Mouse (Mus musculus) CH12.LX (cell line): ENCODE results near the gene Fbf1. TPM values are rescaled to one million over a fixed set of nuclear protein-coding genes. Genes with fewer than 3 reads are reported as not detected.

ENCODE experiments used
- DNase-seq: peaks from one replicate; pipeline ENCODE4 v3.0.0-alpha.2; 2013; ENCODE audit errors: extremely low read depth
- H3K27ac ChIP-seq: 2 replicates; pipeline ENCODE4 v1.5.1; 2012; ENCODE audit warnings: low read depth, mild to moderate bottlenecking, control low read depth, moderate library complexity; ENCODE audit not compliant: insufficient read depth
- H3K27me3 ChIP-seq: replicated peaks from 2 replicates; pipeline ENCODE3; 2012; ENCODE audit warnings: inconsistent platforms
- H3K36me3 ChIP-seq, 2 experiments: replicated peaks in 1 of 2; 2 replicates each; pipeline versions ENCODE3 to v1.6.1; 2012; ENCODE audit warnings: inconsistent platforms in 1 of 2, low read length in 1 of 2, mild to moderate bottlenecking in 1 of 2, mixed read lengths in 1 of 2, moderate library complexity in 1 of 2; ENCODE audit not compliant: control insufficient read depth in 1 of 2, insufficient read depth in 1 of 2
- H3K4me1 ChIP-seq, 2 experiments: 2 replicates each; pipeline ENCODE4 v1.6.1; 2012; ENCODE audit warnings: inconsistent platforms in 1 of 2, moderate library complexity in 1 of 2; ENCODE audit not compliant: insufficient read depth in 2 of 2, control insufficient read depth in 1 of 2
- H3K4me2 ChIP-seq: 2 replicates; pipeline ENCODE4 v1.6.1; 2012; ENCODE audit warnings: low read depth, mild to moderate bottlenecking, control low read depth; ENCODE audit not compliant: poor library complexity, insufficient read depth, severe bottlenecking
- H3K4me3 ChIP-seq, 3 experiments: fragments of 150-350 bp in 1 of 3; sonication (generic) in 1 of 3; replicated peaks in 1 of 3; 2 replicates each; pipeline versions ENCODE3 to v1.5.1; 2011 to 2012; ENCODE audit warnings: low read depth in 2 of 3, low read length in 2 of 3, mild to moderate bottlenecking in 2 of 3, moderate library complexity in 2 of 3, control low read depth in 1 of 3, improper control_type of control experiment in 1 of 3, inconsistent platforms in 1 of 3, mixed read lengths in 1 of 3; ENCODE audit not compliant: poor library complexity in 1 of 3
- H3K79me2 ChIP-seq: replicated peaks from 2 replicates; pipeline ENCODE4 v1.6.1; 2012; ENCODE audit warnings: mild to moderate bottlenecking, moderate library complexity; ENCODE audit not compliant: control insufficient read depth, poor library complexity, insufficient read depth, severe bottlenecking; ENCODE audit errors: extremely low read depth
- H3K9ac ChIP-seq: 2 replicates; pipeline ENCODE4 v1.6.1; 2012; ENCODE audit warnings: low read depth, mild to moderate bottlenecking, control low read depth, moderate library complexity; ENCODE audit not compliant: insufficient read depth
- H3K9me3 ChIP-seq: replicated peaks from 2 replicates; pipeline ENCODE3; 2012; ENCODE audit warnings: low read length, inconsistent platforms, mixed read lengths
- BHLHE40 ChIP-seq: IDR thresholded peaks from 2 replicates; pipeline ENCODE4 v1.6.1; 2011; ENCODE audit warnings: mild to moderate bottlenecking, low read depth, low read length, improper control_type of control experiment
- CTCF ChIP-seq, 2 experiments: IDR thresholded peaks in 1 of 2; conservative IDR thresholded peaks in 1 of 2; 2 replicates each; pipeline ENCODE4 v1.5.1; 2011 to 2012; ENCODE audit warnings: low read depth in 2 of 2, low read length in 2 of 2, improper control_type of control experiment in 1 of 2, inconsistent platforms in 1 of 2, mild to moderate bottlenecking in 1 of 2, moderate library complexity in 1 of 2
- E2F4 ChIP-seq: IDR thresholded peaks from 2 replicates; pipeline ENCODE4 v1.6.1; 2011; ENCODE audit warnings: low read depth, low read length, improper control_type of control experiment; ENCODE audit not compliant: insufficient replicate concordance
- ELF1 ChIP-seq: IDR thresholded peaks from 2 replicates; pipeline ENCODE4 v1.6.1; 2014; ENCODE audit warnings: low read depth, mild to moderate bottlenecking, inconsistent platforms, low read length, improper control_type of control experiment
- EP300 ChIP-seq: IDR thresholded peaks from 2 replicates; pipeline ENCODE4 v1.6.1; 2011; ENCODE audit warnings: low read length, improper control_type of control experiment
- ETS1 ChIP-seq: conservative IDR thresholded peaks from 2 replicates; pipeline ENCODE4 v1.6.1; 2012; ENCODE audit warnings: low read depth, mild to moderate bottlenecking, inconsistent platforms, low read length, improper control_type of control experiment, moderate library complexity
- HCFC1 ChIP-seq: IDR thresholded peaks from 2 replicates; pipeline ENCODE4 v1.6.1; 2012; ENCODE audit warnings: low read depth, mild to moderate bottlenecking, inconsistent platforms, low read length, improper control_type of control experiment
- IRF4 ChIP-seq: IDR thresholded peaks from 2 replicates; pipeline ENCODE4 v1.6.1; 2014; ENCODE audit warnings: low read depth, mild to moderate bottlenecking, inconsistent platforms, low read length, improper control_type of control experiment
- JUND ChIP-seq: conservative IDR thresholded peaks from 2 replicates; pipeline ENCODE4 v1.6.1; 2011; ENCODE audit warnings: low read depth, low read length, improper control_type of control experiment
- KAT2A ChIP-seq: IDR thresholded peaks from 2 replicates; pipeline ENCODE4 v1.6.1; 2012; ENCODE audit warnings: low read length, improper control_type of control experiment, inconsistent platforms; ENCODE audit not compliant: insufficient replicate concordance
- MAFK ChIP-seq: IDR thresholded peaks from 2 replicates; pipeline ENCODE4 v1.6.1; 2011; ENCODE audit warnings: low read length, improper control_type of control experiment; ENCODE audit not compliant: insufficient replicate concordance
- MEF2A ChIP-seq: IDR thresholded peaks from 2 replicates; pipeline ENCODE4 v1.6.1; 2014; ENCODE audit warnings: low read depth, mild to moderate bottlenecking, inconsistent platforms, low read length, improper control_type of control experiment, borderline replicate concordance
- MXI1 ChIP-seq: IDR thresholded peaks from 2 replicates; pipeline ENCODE4 v1.6.1; 2011; ENCODE audit warnings: mild to moderate bottlenecking, low read depth, low read length, improper control_type of control experiment
- MYC ChIP-seq: IDR thresholded peaks from 2 replicates; pipeline ENCODE4 v1.6.1; 2011; ENCODE audit warnings: low read depth, mild to moderate bottlenecking, improper control_type of control experiment, low read length
- NELFE ChIP-seq: IDR thresholded peaks from 2 replicates; pipeline ENCODE4 v1.6.1; 2011; ENCODE audit warnings: low read depth, low read length, improper control_type of control experiment
- NRF1 ChIP-seq: IDR thresholded peaks from 2 replicates; pipeline ENCODE4 v1.6.1; 2014; ENCODE audit warnings: low read depth, mild to moderate bottlenecking, inconsistent platforms, low read length, improper control_type of control experiment, moderate library complexity
- PAX5 ChIP-seq: IDR thresholded peaks from 2 replicates; pipeline ENCODE4 v1.6.1; 2012; ENCODE audit warnings: low read length, inconsistent platforms, mixed read lengths
- POLR2A ChIP-seq: IDR thresholded peaks from 2 replicates; pipeline ENCODE4 v1.6.1; 2011; ENCODE audit warnings: low read depth, mild to moderate bottlenecking, improper control_type of control experiment, low read length
- RAD21 ChIP-seq: IDR thresholded peaks from 2 replicates; pipeline ENCODE4 v1.6.1; 2011; ENCODE audit warnings: low read depth, mild to moderate bottlenecking, low read length, improper control_type of control experiment, moderate library complexity
- RCOR1 ChIP-seq: conservative IDR thresholded peaks from 2 replicates; pipeline ENCODE4 v1.6.1; 2012; ENCODE audit warnings: low read depth, mild to moderate bottlenecking, inconsistent platforms, low read length, improper control_type of control experiment
- SIN3A ChIP-seq: IDR thresholded peaks from 2 replicates; pipeline ENCODE4 v1.6.1; 2012; ENCODE audit warnings: low read length, improper control_type of control experiment, inconsistent platforms
- SMC3 ChIP-seq: IDR thresholded peaks from 2 replicates; pipeline ENCODE4 v1.6.1; 2011; ENCODE audit warnings: low read depth, low read length, improper control_type of control experiment
- TCF12 ChIP-seq: IDR thresholded peaks from 2 replicates; pipeline ENCODE4 v1.6.1; 2014; ENCODE audit warnings: low read depth, mild to moderate bottlenecking, inconsistent platforms, low read length, improper control_type of control experiment
- UBTF ChIP-seq: IDR thresholded peaks from 2 replicates; pipeline ENCODE4 v1.6.1; 2012; ENCODE audit warnings: low read depth, mild to moderate bottlenecking, inconsistent platforms, low read length, improper control_type of control experiment, moderate library complexity
- USF1 ChIP-seq: IDR thresholded peaks from 2 replicates; pipeline ENCODE4 v1.6.1; 2014; ENCODE audit warnings: low read depth, mild to moderate bottlenecking, inconsistent platforms, low read length, improper control_type of control experiment
- USF2 ChIP-seq: conservative IDR thresholded peaks from 2 replicates; pipeline ENCODE4 v1.6.1; 2011; ENCODE audit warnings: low read depth, low read length, improper control_type of control experiment
- ZC3H11A ChIP-seq: IDR thresholded peaks from 2 replicates; pipeline ENCODE4 v1.6.1; 2012; ENCODE audit warnings: low read depth, mild to moderate bottlenecking, inconsistent platforms, low read length, improper control_type of control experiment
- ZMIZ1 ChIP-seq: IDR thresholded peaks from 2 replicates; pipeline ENCODE4 v1.6.1; 2012; ENCODE audit warnings: low read depth, mild to moderate bottlenecking, inconsistent platforms, low read length, improper control_type of control experiment
- ZNF384 ChIP-seq: IDR thresholded peaks from 2 replicates; pipeline ENCODE4 v1.6.1; 2012; ENCODE audit warnings: low read depth, low read length, improper control_type of control experiment, inconsistent platforms
- dilution Hi-C: fragments of 300-500 bp; cut with MboI; formaldehyde crosslinking; loops from 2 replicates; pipeline ENCODE4 v1.14.3; 2020; ENCODE audit warnings: low sequenced_read_pairs; ENCODE audit not compliant: extremely low pct_unique_long_range_greater_than_20kb, extremely low pct_ligation_motif_present
- in situ Hi-C: fragments of 300-500 bp; cut with MboI; formaldehyde crosslinking; loops from 3 replicates; pipeline ENCODE4 v1.14.3; 2019; ENCODE audit warnings: low sequenced_read_pairs, low pct_ligation_motif_present, low pct_unique_long_range_greater_than_20kb, mixed read lengths
- polyA plus RNA-seq: library from polyadenylated mRNA; unstranded; fragments of >175 nt; gene quantifications from 2 replicates; pipeline ENCODE4 v1.2.1, GENCODE M21; 2012; ENCODE audit warnings: low read depth; ENCODE audit not compliant: insufficient read length
- total RNA-seq, 2 experiments: library from RNA; depleted of rRNA; stranded (reverse); fragments of 300-350 nt in 1 of 2; fragments of >200 nt in 1 of 2; gene quantifications; 2 replicates each; pipeline ENCODE4 v1.2.3; 2012 to 2014

Fbf1 gene
- total and polyA plus RNA-seq, 3 experiments = 23.9 to 44.8 (median 39.0) TPM

DNA sequence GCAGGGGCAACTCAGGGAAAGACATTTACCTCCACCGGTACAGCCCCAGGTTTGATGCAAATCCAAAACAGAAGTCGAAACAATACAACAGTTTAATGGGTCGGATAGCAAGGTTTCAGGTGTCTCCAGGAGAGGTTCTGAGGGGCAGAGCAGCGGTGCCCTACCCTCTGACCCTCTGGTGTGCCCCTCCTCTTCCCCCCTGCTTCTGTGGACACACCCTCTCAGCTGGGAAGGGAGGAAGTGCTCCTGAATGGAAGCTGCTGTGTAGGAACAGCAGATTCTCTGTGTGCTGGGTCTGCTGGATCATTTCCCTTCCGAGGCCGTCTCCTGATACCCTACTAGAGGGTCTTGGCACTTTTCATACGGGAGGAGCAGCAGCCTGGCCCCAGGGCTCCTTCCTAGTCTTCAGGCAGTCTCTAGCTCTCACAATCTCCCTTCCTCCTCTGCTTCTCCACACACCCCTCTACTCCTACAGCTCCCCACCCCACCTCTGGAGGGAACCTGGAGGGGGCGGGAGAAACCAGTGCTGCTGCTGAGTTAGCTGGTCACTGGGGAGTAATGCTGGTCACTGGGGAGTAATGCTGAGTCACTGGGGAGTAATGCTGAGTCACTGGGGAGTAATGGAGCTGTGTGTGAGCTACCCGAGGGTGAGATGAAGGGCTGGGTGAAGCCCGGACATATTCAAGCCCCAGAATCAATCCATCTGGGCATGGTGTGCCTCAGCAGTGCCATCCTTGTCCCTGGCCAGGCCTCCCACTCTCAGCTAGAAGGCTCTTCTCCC is 25.6 kb downstream of the Fbf1 start:
- no peak for TF ChIP-seq ZMIZ1
- no peak for TF ChIP-seq MYC
- TF ChIP-seq ETS1 = no peak
- no peak for TF ChIP-seq KAT2A
- TF ChIP-seq MAFK = peak; percentile 74; the same call in 1 of the 2 replicates
- no peak for TF ChIP-seq RAD21
- TF ChIP-seq TCF12 = no peak
- no peak overlapping the region for H3K27ac ChIP-seq
- dilution Hi-C loops = no loop called here
- H3K36me3 ChIP-seq = peaks cover 53 to 68% of the 10 kb centered on the region in 2 experiments
- no peak overlapping the region for H3K4me2 ChIP-seq
- H3K9me3 ChIP-seq = no peaks in the 10 kb centered on the region
- H3K79me2 ChIP-seq = peaks cover 11% of the 10 kb centered on the region
- no peak overlapping the region for H3K4me3 ChIP-seq
- H3K27me3 ChIP-seq = no peaks in the 10 kb centered on the region
- DNase-seq = peak; percentile 42
- H3K9ac ChIP-seq = no peak overlapping the region
- in situ Hi-C loops = no loop called here
- peaks cover 14 to 45% of the 10 kb centered on the region in 2 experiments for H3K4me1 ChIP-seq

DNA sequence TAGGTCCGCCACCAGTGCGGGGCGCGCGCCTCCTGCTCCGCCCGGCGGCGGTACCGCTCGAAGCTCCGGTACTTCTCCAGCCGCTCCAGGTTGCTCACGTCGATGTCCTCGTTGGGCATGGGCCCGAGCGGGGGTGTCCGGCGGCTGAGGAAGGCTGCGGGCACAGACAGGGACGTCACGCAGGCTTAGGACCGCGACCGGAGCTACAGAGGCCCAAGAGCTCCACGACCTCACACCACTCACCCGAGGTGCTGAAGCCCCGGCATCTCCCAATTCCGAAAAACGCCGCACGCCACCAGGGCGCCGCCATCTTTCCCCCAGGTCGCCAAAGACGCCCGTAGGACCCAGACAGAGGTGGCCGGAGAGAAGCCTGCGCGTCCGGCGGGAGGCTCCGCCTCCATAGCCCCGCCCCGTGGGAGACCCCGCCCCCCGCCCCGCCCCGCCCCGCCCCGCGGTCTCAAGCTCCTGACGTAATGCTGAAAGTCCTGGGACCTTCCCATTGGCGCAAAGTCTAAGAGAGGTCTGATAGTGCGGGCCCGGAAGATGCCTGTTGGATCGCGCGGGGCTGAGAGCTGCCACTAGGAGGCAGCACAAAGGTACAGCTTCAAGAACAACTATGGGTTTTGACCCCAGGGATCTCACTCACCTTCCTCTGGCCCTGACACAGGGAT is 29.4 kb downstream of the Fbf1 start, which contains the start of gene Mrpl38:
Mrpl38 (minus strand) TSS at position 401 of the 671 bp plus-strand sequence.
- H3K4me1 ChIP-seq = peaks cover 21 to 56% of the 10 kb centered on the region in 2 experiments
- H3K36me3 ChIP-seq = peaks cover 41 to 65% of the 10 kb centered on the region in 2 experiments
- peak within 1 kb of the TSS; percentile 92 for H3K9ac ChIP-seq
- H3K4me2 ChIP-seq = peak within 1 kb of the TSS; percentile 81
- H3K27ac ChIP-seq = peak within 1 kb of the TSS; percentile 47
- peak; percentile 99 for DNase-seq
- no peaks in the 10 kb centered on the region for H3K9me3 ChIP-seq
- in situ Hi-C loops (no loop called here), dilution Hi-C loops (no loop called here)
- H3K79me2 ChIP-seq = peaks cover 24% of the 10 kb centered on the region
- H3K4me3 ChIP-seq = peak within 1 kb of the TSS; percentile 83 to 95 (median 83)
- H3K27me3 ChIP-seq = no peaks in the 10 kb centered on the region
- no peak for TF ChIP-seq PAX5
- TF ChIP-seq SIN3A = peak; percentile 96
- peak; percentile 90 for TF ChIP-seq ELF1
- TF ChIP-seq E2F4 = peak; percentile 85; the same call in 1 of the 2 replicates
- TF ChIP-seq MYC = peak; percentile 15; the same call in 1 of the 2 replicates
- peak; percentile 84 to 96 for TF ChIP-seq CTCF (conservative IDR thresholded peaks at IDR 0.05 in 1 of 2, IDR thresholded peaks at IDR 0.05 in 1 of 2; ENCODE audit: low read depth in 2 of 2, low read length in 2 of 2)
- peak; percentile 99 for TF ChIP-seq MXI1
- no peak for TF ChIP-seq USF1
- TF ChIP-seq SMC3 = peak; percentile 86
- peak; percentile 97 for TF ChIP-seq POLR2A
- TF ChIP-seq ZC3H11A = no peak
- TF ChIP-seq RAD21 = peak; percentile 67
- peak; percentile 38; the same call in 1 of the 2 replicates for TF ChIP-seq JUND
- TF ChIP-seq EP300 = no peak
- TF ChIP-seq ZNF384 = no peak
- peak; percentile 87 for TF ChIP-seq NELFE
- peak; percentile 58; the same call in 1 of the 2 replicates for TF ChIP-seq IRF4
- peak; percentile 81 for TF ChIP-seq HCFC1
- TF ChIP-seq RCOR1 = no peak
- peak; percentile 85 for TF ChIP-seq ZMIZ1
- TF ChIP-seq MEF2A = peak; percentile 72; the same call in 1 of the 2 replicates
- no peak; the same call in 1 of the 2 replicates for TF ChIP-seq UBTF
- no peak for TF ChIP-seq MAFK
- TF ChIP-seq USF2 = no peak
- 0 out of 2 replicates have a peak, but pooled peaks have one; percentile 5 for TF ChIP-seq BHLHE40
- TF ChIP-seq NRF1 = peak; percentile 66
